Mouse (Mus musculus) midbrain, embryonic 11.5 days (tissue): ENCODE data around the gene Hnmt. TPM values are rescaled to one million over a fixed set of nuclear protein-coding genes. Genes with fewer than 3 reads are reported as not detected.
"Not testable (repeated sequence)": the region's sequence is repeated elsewhere in the genome, so short reads cannot be mapped to it uniquely, and the experiment has no call there.

Source experiments
- ATAC-seq: fragments of 200-750 bp; cut with Nextera tagmentation; 2 replicates; pipeline ENCODE4 v1.8.0; 2017; ENCODE audit warnings: moderate TSS enrichment, moderate library complexity; ENCODE audit not compliant: low FRiP score
- DNase-seq: peaks from one replicate; pipeline ENCODE4 v3.0.0; 2015; ENCODE audit warnings: low spot score; ENCODE audit errors: missing footprints
- H3K27ac ChIP-seq: fragments of 300-500 bp; sonication (generic); 2 replicates; pipeline ENCODE4 v1.5.1; 2014; ENCODE audit warnings: low read depth, low read length
- H3K27me3 ChIP-seq: fragments of 300-500 bp; sonication (generic); 2 replicates; pipeline ENCODE4 v1.6.1; 2014; ENCODE audit warnings: mild to moderate bottlenecking, low read length, moderate library complexity, mixed read lengths; ENCODE audit not compliant: control insufficient read depth, insufficient read depth
- H3K36me3 ChIP-seq: fragments of 300-500 bp; sonication (generic); 2 replicates; pipeline ENCODE4 v1.6.1; 2014; ENCODE audit warnings: mild to moderate bottlenecking, low read length, moderate library complexity, mixed read lengths; ENCODE audit not compliant: control insufficient read depth, insufficient read depth
- H3K4me1 ChIP-seq: fragments of 300-500 bp; sonication (generic); 2 replicates; pipeline ENCODE4 v1.6.1; 2014; ENCODE audit warnings: low read length; ENCODE audit not compliant: control insufficient read depth, insufficient read depth
- H3K4me2 ChIP-seq: fragments of 300-500 bp; sonication (generic); 2 replicates; pipeline ENCODE4 v1.6.1; 2014; ENCODE audit warnings: mild to moderate bottlenecking, moderate library complexity
- H3K4me3 ChIP-seq: fragments of 300-500 bp; sonication (generic); 2 replicates; pipeline ENCODE4 v1.5.1; 2014; ENCODE audit warnings: low read depth, low read length
- H3K9ac ChIP-seq: fragments of 300-500 bp; sonication (generic); 2 replicates; pipeline ENCODE4 v1.6.1; 2014; ENCODE audit warnings: low read length
- H3K9me3 ChIP-seq: fragments of 300-500 bp; sonication (generic); 2 replicates; pipeline ENCODE4 v1.6.1; 2016; ENCODE audit warnings: low read length; ENCODE audit not compliant: control insufficient read depth
- WGBS: fragments of 180-500 bp; shearing (Covaris S2); extraction: QIAGEN DNeasy Blood & Tissue Kit; methylation state at CpG from one replicate; pipeline ENCODE4 v1.1.7; 2014; 5-methylcytosine and 5-hydroxymethylcytosine counted together
- polyA plus RNA-seq: library from polyadenylated mRNA; unstranded; fragments of >200 nt; fragmentation: Nextera tagmentation; extraction: Ambion mirVana; gene quantifications from 2 replicates; pipeline ENCODE4 v1.2.1, GENCODE M21; 2014

The Hnmt gene
- polyA plus RNA-seq, 1 experiment from 2014 or later: 1.7 TPM

GRCm38 (mm10) chr2:24019386-24019785 lies 29.8 kb downstream of the Hnmt start:
- not testable (repeated sequence) for H3K4me1 ChIP-seq, H3K27me3 ChIP-seq, H3K27ac ChIP-seq, H3K9ac ChIP-seq, H3K36me3 ChIP-seq, ATAC-seq, DNase-seq, H3K9me3 ChIP-seq, H3K4me3 ChIP-seq, H3K4me2 ChIP-seq

GRCm38 (mm10) chr2:24018966-24019365 lies 30.2 kb downstream of the Hnmt start:
- Histone ChIP-seq H3K4me2 (no peak overlapping the region), H3K27me3 (no peaks in the 10 kb centered on the region), H3K27ac (no peak overlapping the region), H3K4me1 (no peaks in the 10 kb centered on the region), H3K9ac (no peak overlapping the region), H3K36me3 (no peaks in the 10 kb centered on the region), H3K4me3 (no peak overlapping the region), H3K9me3 (no peaks in the 10 kb centered on the region)
- WGBS: 90% methylated on average over 1 of the region's 1 CpGs
- no peak for ATAC-seq
- DNase-seq: no peak

DNA sequence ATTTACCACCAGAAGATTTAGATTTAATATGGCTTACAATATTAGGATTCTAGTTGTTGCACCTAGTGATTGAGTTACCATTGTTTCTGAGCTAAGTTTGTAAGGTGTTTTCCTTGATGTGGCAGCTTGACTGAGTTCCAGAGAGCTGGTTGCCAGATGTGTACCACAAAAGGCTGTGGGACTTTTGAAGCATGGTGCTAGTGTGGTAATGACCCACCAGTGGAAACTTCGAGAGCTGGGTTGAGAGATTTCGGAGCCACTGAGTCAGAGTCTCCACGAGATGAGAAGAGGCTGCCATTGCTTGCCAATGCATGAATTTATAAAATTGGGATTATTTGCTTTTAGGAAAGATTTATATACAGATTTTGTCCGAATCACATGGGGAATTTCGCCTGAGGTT lies 34.2 kb downstream of the Hnmt start:
- 81% methylated on average over 5 of the region's 5 CpGs for WGBS
- ATAC-seq (no peak), DNase-seq (no peak)
- H3K4me1 ChIP-seq: no peaks in the 10 kb centered on the region
- H3K9me3 ChIP-seq: no peaks in the 10 kb centered on the region
- H3K36me3 ChIP-seq: no peaks in the 10 kb centered on the region
- H3K27me3 ChIP-seq: no peaks in the 10 kb centered on the region
- no peak overlapping the region for H3K9ac ChIP-seq
- no peak overlapping the region for H3K4me3 ChIP-seq
- no peak overlapping the region for H3K4me2 ChIP-seq
- H3K27ac ChIP-seq: no peak overlapping the region

DNA sequence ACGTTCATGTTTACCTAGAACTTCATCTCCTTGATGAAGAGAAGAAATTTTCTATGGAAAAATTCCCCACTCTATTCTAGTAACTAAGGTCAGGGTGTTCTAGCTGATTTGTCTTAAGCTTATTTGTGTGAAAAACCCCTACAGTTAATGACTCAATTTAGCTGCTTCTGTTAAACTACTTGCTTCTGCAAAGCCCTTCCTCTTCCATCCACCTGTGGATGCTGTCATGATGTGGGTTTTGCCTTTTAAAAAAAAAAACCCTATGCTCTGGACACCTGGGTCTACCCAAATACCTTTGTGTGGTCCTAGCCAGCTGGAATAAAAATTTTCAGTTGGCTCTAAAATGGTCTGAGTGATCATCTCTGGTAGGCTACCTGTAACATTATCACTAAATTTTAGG lies 49.9 kb downstream of the Hnmt start:
- DNase-seq (no peak), ATAC-seq (no peak)
- Histone ChIP-seq H3K4me2 (no peak overlapping the region), H3K9me3 (no peaks in the 10 kb centered on the region), H3K9ac (no peak overlapping the region), H3K36me3 (no peaks in the 10 kb centered on the region), H3K4me1 (no peaks in the 10 kb centered on the region), H3K4me3 (no peak overlapping the region), H3K27me3 (no peaks in the 10 kb centered on the region), H3K27ac (no peak overlapping the region)
- WGBS: 76% methylated on average over 1 of the region's 1 CpGs

- Histone ChIP-seq H3K4me1 (no peaks in the 10 kb centered on the region), H3K9me3 (no peaks in the 10 kb centered on the region), H3K36me3 (no peaks in the 10 kb centered on the region), H3K4me2 (no peak overlapping the region), H3K4me3 (no peak overlapping the region), H3K9ac (no peak overlapping the region), H3K27ac (no peak overlapping the region), H3K27me3 (no peaks in the 10 kb centered on the region)
- 90% methylated on average over 4 of the region's 4 CpGs for WGBS
- DNase-seq: no peak
- ATAC-seq: no peak
These were observed 50.4 kb downstream of the Hnmt start for GRCm38 (mm10) chr2:23998836-23999235.

GRCm38 (mm10) chr2:23996830-23997229 lies 52.4 kb downstream of the Hnmt start:
- DNase-seq (no peak), ATAC-seq (no peak)
- Histone ChIP-seq H3K27ac (no peak overlapping the region), H3K36me3 (no peaks in the 10 kb centered on the region), H3K4me2 (no peak overlapping the region), H3K27me3 (no peaks in the 10 kb centered on the region), H3K9ac (no peak overlapping the region), H3K9me3 (no peaks in the 10 kb centered on the region), H3K4me3 (no peak overlapping the region), H3K4me1 (no peaks in the 10 kb centered on the region)
- 67% methylated on average over 2 of the region's 2 CpGs for WGBS

DNA sequence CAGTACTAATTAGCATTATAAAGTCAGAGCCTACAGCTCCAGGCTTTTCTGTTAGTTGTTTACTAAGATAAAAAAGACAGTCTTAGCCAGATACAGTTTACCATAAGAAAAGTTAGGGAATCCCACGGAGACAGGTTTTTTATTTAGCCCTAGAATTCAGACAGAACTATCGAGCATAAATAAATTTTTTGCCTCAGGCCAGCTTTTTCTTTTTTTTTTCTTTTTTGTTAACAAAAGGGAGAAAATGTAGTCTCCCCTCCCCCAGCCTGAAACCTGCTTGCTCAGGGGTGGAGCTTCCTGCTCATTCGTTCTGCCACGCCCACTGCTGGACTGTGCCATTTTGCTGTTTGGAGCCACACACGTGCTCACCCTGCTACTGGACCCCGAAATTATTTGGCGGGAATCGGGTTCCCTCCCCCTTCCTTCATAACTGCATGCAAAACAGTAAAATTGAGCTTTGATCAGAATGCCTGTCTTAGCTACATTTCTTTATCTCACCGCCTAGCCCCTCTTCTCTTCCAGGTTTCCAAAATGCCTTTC lies 59.1 kb downstream of the Hnmt start:
- not testable (repeated sequence) for H3K27me3 ChIP-seq, DNase-seq, ATAC-seq, H3K9ac ChIP-seq, H3K9me3 ChIP-seq, H3K36me3 ChIP-seq, H3K27ac ChIP-seq, H3K4me1 ChIP-seq, H3K4me3 ChIP-seq, H3K4me2 ChIP-seq
- 84% methylated on average over 9 of the region's 9 CpGs for WGBS

DNA sequence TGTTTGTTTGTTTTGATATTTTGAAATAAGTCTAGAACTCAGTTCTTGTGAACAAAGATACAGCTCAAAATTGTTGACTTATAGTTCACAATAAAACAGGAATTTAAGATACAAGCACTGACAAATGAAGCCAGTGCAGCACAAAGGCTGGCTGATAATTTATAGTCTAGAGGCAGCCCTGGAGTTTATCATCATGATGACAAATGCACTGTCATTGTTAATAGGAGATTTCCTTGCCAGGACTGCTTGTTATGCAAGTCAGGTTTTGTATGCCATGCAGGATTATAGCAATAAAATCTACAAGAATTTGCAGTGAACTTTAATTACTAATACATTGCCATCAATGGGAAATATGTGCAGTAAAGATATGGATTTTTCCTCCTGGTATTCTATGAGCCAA lies 61.9 kb downstream of the Hnmt start:
- Histone ChIP-seq H3K4me3 (no peak overlapping the region), H3K9me3 (no peaks in the 10 kb centered on the region), H3K27me3 (no peaks in the 10 kb centered on the region), H3K4me2 (no peak overlapping the region), H3K4me1 (no peaks in the 10 kb centered on the region), H3K9ac (no peak overlapping the region), H3K36me3 (no peaks in the 10 kb centered on the region), H3K27ac (no peak overlapping the region)
- DNase-seq (no peak), ATAC-seq (no peak)

DNA sequence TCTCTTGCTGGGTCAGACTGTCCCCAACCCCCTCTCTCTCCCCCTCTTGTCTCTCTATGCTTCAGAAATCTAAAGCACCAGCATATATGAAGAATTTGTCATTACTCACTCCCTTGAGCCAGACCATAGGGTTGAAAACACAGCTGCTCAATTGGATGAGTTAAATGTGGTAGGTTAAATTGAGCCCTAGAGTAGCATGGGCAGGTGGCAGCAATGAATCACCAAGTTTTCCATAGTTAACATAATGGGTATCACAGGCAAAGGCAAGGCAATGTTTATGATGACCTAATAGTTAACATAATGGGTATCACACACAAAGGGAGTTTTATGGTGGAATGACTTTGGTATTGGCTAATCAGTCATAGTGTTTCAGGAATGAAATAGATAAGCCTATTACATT lies 65.9 kb downstream of the Hnmt start:
- no peaks in the 10 kb centered on the region for H3K27me3 ChIP-seq
- H3K9me3 ChIP-seq: no peaks in the 10 kb centered on the region
- DNase-seq (no peak), ATAC-seq (no peak)
- H3K4me1 ChIP-seq: no peaks in the 10 kb centered on the region
- no peak overlapping the region for H3K4me3 ChIP-seq
- no peak overlapping the region for H3K4me2 ChIP-seq
- no peak overlapping the region for H3K9ac ChIP-seq
- H3K36me3 ChIP-seq: no peaks in the 10 kb centered on the region
- H3K27ac ChIP-seq: no peak overlapping the region

- Histone ChIP-seq H3K9me3 (no peaks in the 10 kb centered on the region), H3K9ac (no peak overlapping the region), H3K27ac (no peak overlapping the region), H3K4me1 (no peaks in the 10 kb centered on the region), H3K36me3 (no peaks in the 10 kb centered on the region), H3K4me3 (no peak overlapping the region), H3K27me3 (no peaks in the 10 kb centered on the region), H3K4me2 (no peak overlapping the region)
- ATAC-seq (no peak), DNase-seq (no peak)
- 73% methylated on average over 1 of the region's 1 CpGs for WGBS
These were observed 66.3 kb downstream of the Hnmt start for GRCm38 (mm10) chr2:23982860-23983259.
